Mouse (Mus musculus) stomach, embryonic 14.5 days (tissue): Measurements from ENCODE around the gene Sh3bp1. TPM values are rescaled to one million over a fixed set of nuclear protein-coding genes. Genes with fewer than 3 reads are reported as not detected.
"Not testable (repeated sequence)": the region's sequence is repeated elsewhere in the genome, so short reads cannot be mapped to it uniquely, and the experiment has no call there.

Source experiments
- ATAC-seq: fragments of 200-750 bp; cut with Nextera tagmentation; 2 replicates; pipeline ENCODE4 v1.8.0; 2017; ENCODE audit warnings: low read depth, moderate TSS enrichment; ENCODE audit not compliant: insufficient number of reproducible peaks, insufficient read depth, low FRiP score
- H3K27ac ChIP-seq: fragments of 300-500 bp; sonication (generic); 2 replicates; pipeline ENCODE4 v1.5.1; 2014; ENCODE audit warnings: mild to moderate bottlenecking, low read length, moderate library complexity, mixed read lengths
- H3K27me3 ChIP-seq: fragments of 300-500 bp; sonication (generic); 2 replicates; pipeline ENCODE4 v1.6.1; 2014; ENCODE audit warnings: low read length, control low read depth, mixed read lengths; ENCODE audit not compliant: control insufficient read depth, insufficient read depth
- H3K36me3 ChIP-seq: fragments of 300-500 bp; sonication (generic); 2 replicates; pipeline ENCODE4 v1.6.1; 2014; ENCODE audit warnings: mild to moderate bottlenecking, control low read depth, low read length, moderate library complexity, mixed read lengths; ENCODE audit not compliant: control insufficient read depth, insufficient read depth
- H3K4me1 ChIP-seq: fragments of 300-500 bp; sonication (generic); 2 replicates; pipeline ENCODE4 v1.6.1; 2014; ENCODE audit warnings: low read length, control low read depth, mixed read lengths; ENCODE audit not compliant: control insufficient read depth, insufficient read depth
- H3K4me2 ChIP-seq: fragments of 300-500 bp; sonication (generic); replicated peaks from 2 replicates; pipeline ENCODE4 v1.6.1; 2014; ENCODE audit warnings: low read depth, low read length, control low read depth
- H3K4me3 ChIP-seq: fragments of 300-500 bp; sonication (generic); 2 replicates; pipeline ENCODE4 v1.5.1; 2014; ENCODE audit warnings: low read depth, low read length, control low read depth
- H3K9ac ChIP-seq: fragments of 300-500 bp; sonication (generic); replicated peaks from 2 replicates; pipeline ENCODE4 v1.6.1; 2014; ENCODE audit warnings: low read depth, mild to moderate bottlenecking, control low read depth, low read length, moderate library complexity, mixed read lengths
- H3K9me3 ChIP-seq: fragments of 300-500 bp; sonication (generic); 2 replicates; pipeline ENCODE4 v1.6.1; 2016; ENCODE audit warnings: low read depth, low read length, control low read depth; ENCODE audit not compliant: control insufficient read depth
- WGBS: fragments of 180-500 bp; shearing (Covaris S2); extraction: QIAGEN DNeasy Blood & Tissue Kit; methylation state at CpG from one replicate; pipeline ENCODE4 v1.1.7; 2014; 5-methylcytosine and 5-hydroxymethylcytosine counted together
- polyA plus RNA-seq: library from polyadenylated mRNA; unstranded; fragments of >200 nt; fragmentation: Nextera tagmentation; extraction: Ambion mirVana; gene quantifications from 2 replicates; pipeline ENCODE4 v1.2.1, GENCODE M21; 2014

The Sh3bp1 gene
- polyA plus RNA-seq, 1 experiment from 2014 or later = 51.4 TPM

GRCm38 (mm10) chr15:78873803-78874435 is 25.6 kb upstream of the Sh3bp1 start:
- no peak overlapping the region for H3K4me3 ChIP-seq
- WGBS = 49% methylated on average over 13 of the region's 13 CpGs

GRCm38 (mm10) chr15:78874989-78875388 is 24.6 kb upstream of the Sh3bp1 start:
- 62% methylated on average over 8 of the region's 8 CpGs for WGBS
- Histone ChIP-seq H3K4me2 (no peak overlapping the region), H3K9me3 (no peaks in the 10 kb centered on the region), H3K27ac (peak overlapping the region; percentile 99), H3K27me3 (no peaks in the 10 kb centered on the region), H3K9ac (no peak overlapping the region), H3K4me3 (no peak overlapping the region), H3K36me3 (no peaks in the 10 kb centered on the region; the same call in 1 of the 2 replicates), H3K4me1 (peaks cover 20% of the 10 kb centered on the region)
- no peak for ATAC-seq

More at GRCm38 (mm10) chr15:78873803-78874435, 25.6 kb upstream of the Sh3bp1 start:
- ATAC-seq = no peak
- Histone ChIP-seq H3K36me3 (no peaks in the 10 kb centered on the region), H3K27ac (no peak overlapping the region), H3K4me1 (peaks cover 19% of the 10 kb centered on the region), H3K9ac (no peak overlapping the region), H3K4me2 (no peak overlapping the region), H3K27me3 (no peaks in the 10 kb centered on the region), H3K9me3 (no peaks in the 10 kb centered on the region)

- peak overlapping the region; percentile 69; the same call in 1 of the 2 replicates for H3K4me3 ChIP-seq
- peak overlapping the region; percentile 99 for H3K27ac ChIP-seq
- no peaks in the 10 kb centered on the region for H3K27me3 ChIP-seq
- H3K36me3 ChIP-seq = peaks cover 4% of the 10 kb centered on the region; the same call in 1 of the 2 replicates
- H3K4me2 ChIP-seq = peak overlapping the region; percentile 90; the same call in 1 of the 2 replicates
- no peak for ATAC-seq
- H3K4me1 ChIP-seq = peaks cover 20% of the 10 kb centered on the region
- 74% methylated on average over 5 of the region's 5 CpGs for WGBS
- peak overlapping the region; percentile 15; the same call in 1 of the 2 replicates for H3K9ac ChIP-seq
- no peaks in the 10 kb centered on the region for H3K9me3 ChIP-seq
These were observed 24.0 kb upstream of the Sh3bp1 start for GRCm38 (mm10) chr15:78875537-78875936.

- WGBS = 2% methylated on average over 17 of the region's 17 CpGs
These were observed 23.3 kb upstream of the Sh3bp1 start for GRCm38 (mm10) chr15:78876258-78876696.

GRCm38 (mm10) chr15:78876991-78877809 is 22.4 kb upstream of the Sh3bp1 start, which contains the start of gene Gga1:
Gga1 (plus strand) TSS chr15:78877190.
- peak within 1 kb of the TSS; percentile 71 for H3K9ac ChIP-seq
- under 1% methylated on average over 79 of the region's 95 CpGs for WGBS
- peak within 1 kb of the TSS; percentile 99 for H3K27ac ChIP-seq
- H3K36me3 ChIP-seq = peaks cover 14% of the 10 kb centered on the region; the same call in 1 of the 2 replicates
- H3K9me3 ChIP-seq = no peaks in the 10 kb centered on the region
- peak; percentile 88 for ATAC-seq
- peak within 1 kb of the TSS; percentile 90 for H3K4me2 ChIP-seq
- H3K27me3 ChIP-seq = no peaks in the 10 kb centered on the region
- peak within 1 kb of the TSS; percentile 69 for H3K4me3 ChIP-seq
- H3K4me1 ChIP-seq = peaks cover 16% of the 10 kb centered on the region

More at GRCm38 (mm10) chr15:78876258-78876696, 23.3 kb upstream of the Sh3bp1 start:
- Histone ChIP-seq H3K4me1 (peaks cover 20% of the 10 kb centered on the region), H3K27ac (peak overlapping the region; percentile 99), H3K27me3 (no peaks in the 10 kb centered on the region), H3K36me3 (peaks cover 8% of the 10 kb centered on the region; the same call in 1 of the 2 replicates), H3K9ac (peak overlapping the region; percentile 71; the same call in 1 of the 2 replicates), H3K4me3 (peak overlapping the region; percentile 69), H3K9me3 (no peaks in the 10 kb centered on the region), H3K4me2 (peak overlapping the region; percentile 90)
- ATAC-seq = peak; percentile 47

GRCm38 (mm10) chr15:78877810-78878390 is 21.7 kb upstream of the Sh3bp1 start:
- Histone ChIP-seq H3K27ac (peak overlapping the region; percentile 99), H3K4me3 (peak overlapping the region; percentile 69), H3K4me2 (peak overlapping the region; percentile 90), H3K36me3 (peaks cover 15% of the 10 kb centered on the region), H3K9ac (peak overlapping the region; percentile 71), H3K27me3 (no peaks in the 10 kb centered on the region), H3K9me3 (no peaks in the 10 kb centered on the region), H3K4me1 (peaks cover 16% of the 10 kb centered on the region)
- WGBS = 1% methylated on average over 17 of the region's 17 CpGs
- no peak; the same call in 1 of the 2 replicates for ATAC-seq

GRCm38 (mm10) chr15:78878792-78879516 is 20.6 kb upstream of the Sh3bp1 start:
- H3K27me3 ChIP-seq, H3K9me3 ChIP-seq, H3K4me3 ChIP-seq, ATAC-seq: not testable (repeated sequence)
- Histone ChIP-seq H3K36me3 (peaks cover 25% of the 10 kb centered on the region), H3K9ac (0 out of 2 replicates have a peak overlapping the region, but pooled peaks have one; percentile 6), H3K27ac (peak overlapping the region; percentile 60; the same call in 1 of the 2 replicates), H3K4me1 (peaks cover 16% of the 10 kb centered on the region), H3K4me2 (0 out of 2 replicates have a peak overlapping the region, but pooled peaks have one; percentile 6)
- WGBS = 25% methylated on average over 7 of the region's 7 CpGs
